Mouse (Mus musculus) limb, embryonic 13.5 days (tissue): ENCODE results near the gene Ifi27. TPM values are rescaled to one million over a fixed set of nuclear protein-coding genes. Genes with fewer than 3 reads are reported as not detected.
"Not testable (repeated sequence)": the region's sequence is repeated elsewhere in the genome, so short reads cannot be mapped to it uniquely, and the experiment has no call there.

Experiments
- ATAC-seq: fragments of 200-750 bp; cut with Nextera tagmentation; 2 replicates; pipeline ENCODE4 v1.8.0; 2017; ENCODE audit warnings: low read depth, moderate number of reproducible peaks, moderate TSS enrichment; ENCODE audit not compliant: low FRiP score
- H3K27ac ChIP-seq: fragments of 300-500 bp; sonication (generic); 2 replicates; pipeline ENCODE4 v1.5.1; 2015; ENCODE audit warnings: inconsistent platforms, mild to moderate bottlenecking, moderate library complexity
- H3K27me3 ChIP-seq: fragments of 300-500 bp; sonication (generic); 2 replicates; pipeline ENCODE4 v1.6.1; 2015; ENCODE audit warnings: mild to moderate bottlenecking, inconsistent platforms
- H3K36me3 ChIP-seq: fragments of 300-500 bp; sonication (generic); 2 replicates; pipeline ENCODE4 v1.6.1; 2015; ENCODE audit warnings: inconsistent platforms, mild to moderate bottlenecking, moderate library complexity
- H3K4me1 ChIP-seq: fragments of 300-500 bp; sonication (generic); 2 replicates; pipeline ENCODE4 v1.6.1; 2015; ENCODE audit warnings: inconsistent platforms
- H3K4me2 ChIP-seq: fragments of 300-500 bp; sonication (generic); replicated peaks from 2 replicates; pipeline ENCODE4 v1.6.1; 2015; ENCODE audit warnings: inconsistent platforms, mild to moderate bottlenecking, moderate library complexity
- H3K4me3 ChIP-seq: fragments of 300-500 bp; sonication (generic); 2 replicates; pipeline ENCODE4 v1.5.1; 2015; ENCODE audit warnings: moderate library complexity, mild to moderate bottlenecking, inconsistent platforms
- H3K9ac ChIP-seq: fragments of 300-500 bp; sonication (generic); 2 replicates; pipeline ENCODE4 v1.6.1; 2015; ENCODE audit warnings: mild to moderate bottlenecking, inconsistent platforms
- H3K9me3 ChIP-seq: fragments of 300-500 bp; sonication (generic); 2 replicates; pipeline ENCODE4 v1.6.1; 2016; ENCODE audit warnings: inconsistent platforms
- WGBS: fragments of 180-500 bp; shearing (Covaris S2); methylation state at CpG from one replicate; pipeline ENCODE4 v1.1.7; 2015; 5-methylcytosine and 5-hydroxymethylcytosine counted together
- polyA plus RNA-seq: library from polyadenylated mRNA; unstranded; fragments of >200 nt; fragmentation: Nextera tagmentation; extraction: Ambion mirVana; gene quantifications from 2 replicates; pipeline ENCODE4 v1.2.1, GENCODE M21; 2015

Gene Ifi27
- polyA plus RNA-seq, 1 experiment from 2014 or later = 22.9 TPM

DNA sequence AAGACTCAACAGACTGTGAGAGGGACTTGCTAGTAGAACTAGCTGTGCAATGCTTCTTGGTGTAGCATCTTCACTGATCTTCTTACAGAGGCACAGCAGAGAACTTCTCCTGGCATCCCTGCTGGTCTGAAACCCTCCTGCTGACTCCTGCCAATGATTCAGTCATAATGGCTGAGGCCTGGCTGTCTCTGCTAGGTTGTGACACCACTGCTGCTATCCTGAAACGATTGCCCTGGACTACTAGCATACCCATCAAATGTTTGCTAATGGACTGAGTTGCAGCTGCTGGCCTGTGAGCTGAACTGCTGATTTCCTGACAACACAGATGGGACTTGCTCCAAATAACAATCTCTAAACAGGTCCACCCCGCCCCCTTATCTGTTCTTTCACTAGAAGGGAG, 40.5 kb downstream of the Ifi27 start:
- no peaks in the 10 kb centered on the region for H3K4me1 ChIP-seq
- WGBS = 55% methylated on average over 2 of the region's 2 CpGs
- ATAC-seq = no peak

DNA sequence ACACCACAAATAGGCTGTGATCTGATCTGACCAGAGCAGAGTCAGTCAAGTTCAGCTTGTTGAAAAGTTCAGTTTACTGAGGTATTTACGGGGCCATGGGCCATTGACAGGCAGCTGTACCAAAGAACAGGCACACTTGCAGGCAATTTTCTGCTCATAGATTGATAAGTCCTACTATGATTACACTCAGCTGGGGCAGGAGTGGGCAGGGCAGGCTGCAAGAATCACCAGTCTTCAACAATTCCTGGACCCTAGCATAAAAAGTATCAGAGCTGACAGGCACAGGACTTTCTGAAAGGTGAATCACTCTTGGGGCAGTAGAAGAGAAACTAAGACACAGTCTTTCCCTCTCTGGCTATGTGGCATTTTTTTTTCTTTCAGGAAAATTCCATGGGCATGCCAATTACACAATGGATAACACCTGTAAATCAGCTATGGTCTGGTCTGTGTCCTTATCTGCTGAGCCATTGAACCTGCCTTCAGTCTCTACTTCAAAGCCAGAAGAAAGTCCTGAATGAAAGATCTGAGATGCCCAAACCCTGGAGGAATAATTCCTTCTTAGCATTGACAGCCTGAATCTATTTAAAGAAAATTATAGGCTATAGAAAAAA, 42.9 kb downstream of the Ifi27 start:
- Histone ChIP-seq H3K36me3 (no peaks in the 10 kb centered on the region), H3K4me1 (no peaks in the 10 kb centered on the region), H3K4me2 (no peak overlapping the region), H3K27ac (no peak overlapping the region), H3K4me3 (no peak overlapping the region), H3K9ac (no peak overlapping the region), H3K27me3 (no peaks in the 10 kb centered on the region), H3K9me3 (no peaks in the 10 kb centered on the region)
- 58% methylated on average over 1 of the region's 1 CpGs for WGBS
- no peak for ATAC-seq

More for the DNA sequence above, 40.5 kb downstream of the Ifi27 start:
- H3K4me2 ChIP-seq = no peak overlapping the region
- H3K9me3 ChIP-seq = no peaks in the 10 kb centered on the region
- H3K36me3 ChIP-seq = no peaks in the 10 kb centered on the region
- H3K27me3 ChIP-seq = no peaks in the 10 kb centered on the region
- H3K27ac ChIP-seq = no peak overlapping the region
- no peak overlapping the region for H3K4me3 ChIP-seq
- H3K9ac ChIP-seq = no peak overlapping the region

DNA sequence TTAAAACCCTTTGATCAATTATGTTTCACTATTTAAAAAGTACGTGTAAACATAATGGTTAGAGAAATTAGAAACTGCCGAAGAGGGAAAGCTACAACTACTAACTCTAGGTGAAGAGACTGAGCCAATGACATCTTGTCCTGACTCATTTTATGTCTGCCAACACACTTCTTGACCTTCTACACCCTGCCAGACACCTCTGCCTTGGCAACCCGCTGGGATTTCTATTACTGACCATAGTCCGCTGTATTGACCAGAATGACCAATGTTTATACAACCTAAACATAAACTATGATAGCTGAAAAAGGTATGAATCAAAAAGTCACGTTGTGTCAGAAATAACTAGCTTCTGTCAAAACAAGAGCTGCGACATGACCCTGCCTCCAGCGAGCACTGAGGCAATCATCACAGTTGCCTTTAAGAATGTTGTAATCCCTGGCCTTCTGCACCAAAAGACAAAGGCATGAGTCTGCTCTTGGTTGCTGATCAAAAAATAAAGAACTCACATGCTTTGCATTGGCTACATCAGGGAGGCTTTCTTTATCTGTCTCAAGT, 43.5 kb downstream of the Ifi27 start:
- Histone ChIP-seq H3K9me3 (no peaks in the 10 kb centered on the region), H3K9ac (no peak overlapping the region), H3K27me3 (no peaks in the 10 kb centered on the region), H3K4me1 (no peaks in the 10 kb centered on the region), H3K4me3 (no peak overlapping the region), H3K36me3 (no peaks in the 10 kb centered on the region), H3K4me2 (no peak overlapping the region), H3K27ac (no peak overlapping the region)
- WGBS = 74% methylated on average over 7 of the region's 7 CpGs
- ATAC-seq = no peak

DNA sequence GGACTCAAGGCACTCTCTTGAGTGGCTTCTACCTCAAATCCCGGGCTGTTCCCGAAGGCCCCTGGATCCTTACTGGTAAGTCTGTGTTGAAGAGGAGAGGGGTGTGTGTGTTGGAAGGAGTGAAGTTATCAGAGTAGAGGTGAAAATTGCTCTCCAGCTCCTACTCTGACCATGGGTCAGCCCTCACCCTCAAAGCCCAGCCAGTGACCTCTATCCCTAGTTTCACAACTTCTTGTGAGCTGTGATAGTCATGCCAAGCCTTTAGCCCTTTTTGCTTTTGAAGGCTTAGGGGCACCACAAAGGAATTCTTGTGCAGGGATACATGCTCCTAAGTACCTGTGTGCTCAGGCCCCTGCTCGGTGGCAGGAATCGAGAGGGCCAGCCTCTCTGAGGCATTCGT, 47.7 kb downstream of the Ifi27 start:
- WGBS = 71% methylated on average over 5 of the region's 5 CpGs

DNA sequence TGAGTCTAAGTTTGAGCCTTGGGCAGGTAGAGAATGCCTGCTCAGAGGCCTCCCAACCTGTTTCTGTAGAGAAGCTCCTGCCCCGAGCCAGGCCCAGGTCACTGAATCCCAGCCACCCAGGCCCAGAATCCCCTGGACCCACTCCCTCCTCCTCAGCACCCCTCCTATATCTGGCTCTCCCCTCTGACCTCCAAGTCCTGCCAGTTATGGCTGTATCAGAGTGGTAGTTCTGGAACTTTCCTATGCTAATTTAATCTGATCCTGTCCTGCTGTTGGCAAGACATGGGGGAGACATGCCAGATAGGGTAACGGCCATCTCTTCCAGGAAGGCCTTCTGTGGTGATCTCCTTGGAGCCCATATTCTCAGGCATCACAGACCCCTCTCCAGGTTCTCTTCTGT, 48.8 kb downstream of the Ifi27 start:
- no peak overlapping the region for H3K4me2 ChIP-seq
- ATAC-seq = no peak
- no peaks in the 10 kb centered on the region for H3K27me3 ChIP-seq
- WGBS = 76% methylated on average over 2 of the region's 2 CpGs
- H3K27ac ChIP-seq = no peak overlapping the region
- no peak overlapping the region for H3K9ac ChIP-seq
- no peaks in the 10 kb centered on the region for H3K4me1 ChIP-seq
- no peak overlapping the region for H3K4me3 ChIP-seq
- no peaks in the 10 kb centered on the region for H3K36me3 ChIP-seq
- H3K9me3 ChIP-seq = no peaks in the 10 kb centered on the region

More for the DNA sequence above, 47.7 kb downstream of the Ifi27 start:
- H3K4me2 ChIP-seq = no peak overlapping the region
- H3K9me3 ChIP-seq = no peaks in the 10 kb centered on the region
- H3K27me3 ChIP-seq = no peaks in the 10 kb centered on the region
- no peak overlapping the region for H3K27ac ChIP-seq
- no peaks in the 10 kb centered on the region for H3K4me1 ChIP-seq
- no peaks in the 10 kb centered on the region for H3K36me3 ChIP-seq
- no peak for ATAC-seq
- no peak overlapping the region for H3K4me3 ChIP-seq
- H3K9ac ChIP-seq = no peak overlapping the region

DNA sequence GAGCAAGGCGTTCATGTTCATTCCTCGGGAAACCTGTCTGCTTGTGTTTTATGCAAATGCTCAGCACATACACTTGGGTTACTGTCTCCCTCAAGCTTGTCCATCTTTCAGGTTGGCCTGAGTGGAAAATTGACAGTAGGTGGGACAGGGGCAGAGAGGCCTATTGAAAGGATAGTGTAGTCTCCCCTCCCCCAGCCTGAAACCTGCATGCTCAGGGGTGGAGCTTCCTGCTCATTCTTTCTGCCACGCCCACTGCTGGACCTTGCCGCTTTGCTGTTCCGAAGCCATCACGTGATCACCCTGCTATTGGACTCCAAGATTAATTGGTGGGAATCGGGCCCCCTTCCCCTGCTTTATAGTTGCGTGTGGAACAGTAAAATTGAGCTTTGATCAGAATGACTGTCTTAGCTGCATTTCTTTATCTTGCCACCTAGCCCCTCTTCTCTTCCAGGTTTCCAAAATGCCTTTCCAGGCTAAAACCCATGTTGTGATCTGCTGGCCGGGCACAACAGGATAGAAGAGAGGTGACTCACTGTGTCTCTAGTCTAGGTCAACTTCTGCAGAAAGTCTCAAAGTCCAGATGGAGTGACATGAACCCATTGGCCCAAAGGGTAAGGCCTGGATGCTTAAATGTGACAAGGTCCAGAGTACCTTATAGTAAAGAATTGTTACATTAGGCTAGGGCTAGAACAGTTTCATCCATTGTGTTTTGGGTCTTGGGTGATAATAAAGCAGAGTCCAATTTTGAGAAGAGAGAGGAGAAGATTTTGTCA, 50.4 kb downstream of the Ifi27 start:
- WGBS = 62% methylated on average over 9 of the region's 9 CpGs
- H3K4me2 ChIP-seq, H3K4me3 ChIP-seq, H3K9me3 ChIP-seq, ATAC-seq, H3K4me1 ChIP-seq, H3K9ac ChIP-seq, H3K27ac ChIP-seq, H3K27me3 ChIP-seq, H3K36me3 ChIP-seq: not testable (repeated sequence)

DNA sequence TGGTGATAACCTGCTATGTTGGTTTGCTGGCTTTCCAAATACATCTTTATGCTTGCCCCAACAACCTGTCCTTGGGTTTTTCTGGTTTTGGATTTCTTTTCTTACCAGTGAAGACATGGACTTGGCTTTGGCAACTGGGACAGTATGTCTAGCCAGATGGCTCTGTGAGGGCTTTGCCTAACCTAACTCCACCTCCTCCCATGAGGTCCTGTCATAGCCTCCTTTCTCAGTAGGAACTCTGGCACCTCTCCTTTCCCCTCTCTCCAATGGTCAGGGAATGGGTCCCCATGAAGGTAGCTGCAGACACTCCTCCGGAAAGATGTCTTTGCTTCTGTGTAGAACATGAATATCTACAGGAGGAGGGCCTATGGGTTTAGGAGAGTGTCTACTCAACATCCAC, 52.7 kb downstream of the Ifi27 start:
- no peak overlapping the region for H3K27ac ChIP-seq
- no peak overlapping the region for H3K4me3 ChIP-seq
- no peaks in the 10 kb centered on the region for H3K27me3 ChIP-seq
- H3K4me2 ChIP-seq = no peak overlapping the region
- no peaks in the 10 kb centered on the region for H3K36me3 ChIP-seq
- no peaks in the 10 kb centered on the region for H3K4me1 ChIP-seq
- 90% methylated on average over 1 of the region's 1 CpGs for WGBS
- no peaks in the 10 kb centered on the region for H3K9me3 ChIP-seq
- no peak for ATAC-seq
- no peak overlapping the region for H3K9ac ChIP-seq

DNA sequence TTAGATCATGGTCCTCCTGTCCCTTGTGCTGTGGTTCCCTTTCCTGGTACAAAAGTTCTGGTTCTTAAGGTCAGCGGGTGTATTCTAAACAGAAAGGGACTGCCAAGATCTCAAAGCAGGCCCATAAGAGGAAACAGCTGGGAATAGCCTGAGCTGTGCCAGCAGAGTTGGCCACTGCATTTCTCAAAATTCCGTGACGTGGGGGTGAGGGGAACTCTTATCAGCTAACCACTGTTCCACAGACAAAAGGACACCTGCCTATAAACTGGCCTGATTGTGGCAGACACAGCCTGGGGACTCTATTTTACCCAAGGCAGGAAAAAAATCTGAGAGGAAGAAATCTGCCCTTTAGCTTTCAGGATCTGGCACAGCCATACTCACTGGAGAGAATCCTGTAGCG, 53.3 kb downstream of the Ifi27 start:
- H3K4me3 ChIP-seq = no peak overlapping the region
- no peak overlapping the region for H3K9ac ChIP-seq
- H3K9me3 ChIP-seq = no peaks in the 10 kb centered on the region
- WGBS = 68% methylated on average over 4 of the region's 4 CpGs
- no peaks in the 10 kb centered on the region for H3K27me3 ChIP-seq
- H3K36me3 ChIP-seq = no peaks in the 10 kb centered on the region
- H3K27ac ChIP-seq = no peak overlapping the region
- ATAC-seq = no peak
- H3K4me1 ChIP-seq = no peaks in the 10 kb centered on the region
- no peak overlapping the region for H3K4me2 ChIP-seq

DNA sequence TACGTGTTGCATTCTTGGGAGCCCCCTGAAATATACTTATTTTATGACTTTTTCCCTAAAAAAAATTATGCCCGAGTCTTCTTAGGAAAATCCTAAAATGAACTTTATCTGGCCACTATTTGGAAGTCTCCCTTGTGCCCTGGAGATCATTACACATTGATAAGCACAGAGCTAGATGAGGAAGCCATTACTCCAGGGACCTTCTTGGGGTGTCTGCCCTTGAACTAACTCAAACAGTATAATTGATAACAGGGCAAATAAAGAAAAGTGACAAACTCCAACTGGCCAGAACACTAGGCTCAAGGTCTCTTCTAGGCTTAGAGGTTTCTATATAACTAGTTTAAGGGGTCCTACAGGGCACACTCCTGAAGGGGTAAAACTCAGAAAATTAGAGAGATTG, 53.7 kb downstream of the Ifi27 start:
- no peak overlapping the region for H3K9ac ChIP-seq
- H3K4me3 ChIP-seq = no peak overlapping the region
- 75% methylated on average over 2 of the region's 2 CpGs for WGBS
- H3K27ac ChIP-seq = no peak overlapping the region
- H3K4me2 ChIP-seq = no peak overlapping the region
- no peak for ATAC-seq
- no peaks in the 10 kb centered on the region for H3K9me3 ChIP-seq
- H3K27me3 ChIP-seq = no peaks in the 10 kb centered on the region
- no peaks in the 10 kb centered on the region for H3K4me1 ChIP-seq
- no peaks in the 10 kb centered on the region for H3K36me3 ChIP-seq

Other genes starting within 250 kb of the Ifi27 start
- 0.53 TPM in 1 of 2 replicates, not detected in the other for gene Prima1, start 192.1 kb upstream of the Ifi27 start, polyA plus RNA-seq
- 0.10 TPM in 1 of 2 replicates, not detected in the other for gene Fam181a, start 123.2 kb upstream of the Ifi27 start, polyA plus RNA-seq
- gene Asb2, start 78.2 kb upstream of the Ifi27 start, polyA plus RNA-seq = 6.0 and 6.7 TPM in 2 replicates
- 12.2 and 12.6 TPM in 2 replicates for gene Otub2, start 45.5 kb upstream of the Ifi27 start, polyA plus RNA-seq
- gene 9330161L09Rik, start 26.4 kb upstream of the Ifi27 start, polyA plus RNA-seq = 0.29 and 0.51 TPM in 2 replicates
- 124 and 130 TPM in 2 replicates for gene Ddx24, start 8.4 kb upstream of the Ifi27 start, polyA plus RNA-seq
- 1.9 and 3.1 TPM in 2 replicates for gene Ifi27l2a, start 9.5 kb downstream of the Ifi27 start, polyA plus RNA-seq
- not detected in 2 replicates for gene Ifi27l2b, start 23.0 kb downstream of the Ifi27 start, polyA plus RNA-seq
- 0.89 and 1.1 TPM in 2 replicates for gene Ppp4r4, start 98.1 kb downstream of the Ifi27 start, polyA plus RNA-seq
- not detected in 2 replicates for gene Serpina10, start 197.2 kb downstream of the Ifi27 start, polyA plus RNA-seq
- gene Serpina6, start 223.0 kb downstream of the Ifi27 start, polyA plus RNA-seq = 0.18 and 5.3 TPM in 2 replicates
- not detected in 2 replicates for gene Serpina16, start 241.9 kb downstream of the Ifi27 start, polyA plus RNA-seq